Mouse (Mus musculus) right cerebral cortex, postnatal 10 days (tissue): ENCODE measurements around the gene AY761185.
"Not testable (repeated sequence)": the region's sequence is repeated elsewhere in the genome, so short reads cannot be mapped to it uniquely, and the experiment has no call there.

Experiments used
- DNase-seq, 2 experiments: peaks; one replicate each; pipeline ENCODE4 v3.0.0; 2021; ENCODE audit warnings: low spot score in 2 of 2

The AY761185 gene

GRCm38 (mm10) chr8:20944610-20945009 lies at the start of gene AY761185:
TSS of gene AY761185 (minus strand) at chr8:20944710.
- DNase-seq, result no peak

- DNase-seq, result not testable (repeated sequence)
These were observed 49.5 kb upstream of the AY761185 start for GRCm38 (mm10) chr8:20994042-20994441.

GRCm38 (mm10) chr8:20979846-20980245 lies 35.3 kb upstream of the AY761185 start:
- DNase-seq, result no peak

GRCm38 (mm10) chr8:20964531-20964930 lies 20.0 kb upstream of the AY761185 start:
- DNase-seq, result no peak

GRCm38 (mm10) chr8:20921971-20922370 lies 22.5 kb downstream of the AY761185 start, which contains the start of gene Gm6040:
TSS of gene Gm6040 (minus strand) at chr8:20922071.
- DNase-seq, result no peak

GRCm38 (mm10) chr8:20912288-20912687 lies 32.2 kb downstream of the AY761185 start:
- DNase-seq, result no peak

- no peak for DNase-seq
These were observed 36.3 kb downstream of the AY761185 start for GRCm38 (mm10) chr8:20908256-20908655.

- DNase-seq, result no peak
These were observed 37.4 kb downstream of the AY761185 start for GRCm38 (mm10) chr8:20907119-20907518.

- DNase-seq, result no peak
These were observed 42.0 kb downstream of the AY761185 start, which contains the start of gene Gm15056 for GRCm38 (mm10) chr8:20902527-20902926. TSS of gene Gm15056 (minus strand) at chr8:20902627.
